Mouse (Mus musculus) hindbrain, embryonic 13.5 days (tissue): ENCODE data around the gene Spr. TPM values are rescaled to one million over a fixed set of nuclear protein-coding genes. Genes with fewer than 3 reads are reported as not detected.
A peak's percentile ranks its signal among the peaks of the same experiment; 100 is the strongest.
"Not testable (repeated sequence)": the region's sequence is repeated elsewhere in the genome, so short reads cannot be mapped to it uniquely, and the experiment has no call there.

Experiments used
- ATAC-seq: fragments of 200-750 bp; cut with Nextera tagmentation; 2 replicates; pipeline ENCODE4 v1.8.0; 2017; ENCODE audit warnings: moderate TSS enrichment; ENCODE audit not compliant: low FRiP score
- H3K27ac ChIP-seq: fragments of 300-500 bp; sonication (generic); 2 replicates; pipeline ENCODE4 v1.5.1; 2015; ENCODE audit warnings: inconsistent platforms, mild to moderate bottlenecking, moderate library complexity
- H3K27me3 ChIP-seq: fragments of 300-500 bp; sonication (generic); 2 replicates; pipeline ENCODE4 v1.6.1; 2015; ENCODE audit warnings: mild to moderate bottlenecking, inconsistent platforms
- H3K36me3 ChIP-seq: fragments of 300-500 bp; sonication (generic); 2 replicates; pipeline ENCODE4 v1.6.1; 2015; ENCODE audit warnings: mild to moderate bottlenecking, inconsistent platforms
- H3K4me1 ChIP-seq: fragments of 300-500 bp; sonication (generic); replicated peaks from 2 replicates; pipeline ENCODE4 v1.6.1; 2015; ENCODE audit warnings: inconsistent platforms
- H3K4me2 ChIP-seq: fragments of 300-500 bp; sonication (generic); 2 replicates; pipeline ENCODE4 v1.6.1; 2015; ENCODE audit warnings: inconsistent platforms, mild to moderate bottlenecking, moderate library complexity
- H3K4me3 ChIP-seq: fragments of 300-500 bp; sonication (generic); 2 replicates; pipeline ENCODE4 v1.5.1; 2015; ENCODE audit warnings: mild to moderate bottlenecking, inconsistent platforms
- H3K9ac ChIP-seq: fragments of 300-500 bp; sonication (generic); 2 replicates; pipeline ENCODE4 v1.6.1; 2015; ENCODE audit warnings: mild to moderate bottlenecking, inconsistent platforms
- H3K9me3 ChIP-seq: fragments of 300-500 bp; sonication (generic); 2 replicates; pipeline ENCODE4 v1.6.1; 2016; ENCODE audit warnings: inconsistent platforms
- WGBS: fragments of 180-500 bp; shearing (Covaris S2); methylation state at CpG from one replicate; pipeline ENCODE4 v1.1.7; 2015; 5-methylcytosine and 5-hydroxymethylcytosine counted together
- polyA plus RNA-seq: library from polyadenylated mRNA; unstranded; fragments of >200 nt; fragmentation: Nextera tagmentation; extraction: Ambion mirVana; gene quantifications from 2 replicates; pipeline ENCODE4 v1.2.1, GENCODE M21; 2015

Spr gene
- polyA plus RNA-seq, 1 experiment from 2014 or later = 23.0 TPM

DNA sequence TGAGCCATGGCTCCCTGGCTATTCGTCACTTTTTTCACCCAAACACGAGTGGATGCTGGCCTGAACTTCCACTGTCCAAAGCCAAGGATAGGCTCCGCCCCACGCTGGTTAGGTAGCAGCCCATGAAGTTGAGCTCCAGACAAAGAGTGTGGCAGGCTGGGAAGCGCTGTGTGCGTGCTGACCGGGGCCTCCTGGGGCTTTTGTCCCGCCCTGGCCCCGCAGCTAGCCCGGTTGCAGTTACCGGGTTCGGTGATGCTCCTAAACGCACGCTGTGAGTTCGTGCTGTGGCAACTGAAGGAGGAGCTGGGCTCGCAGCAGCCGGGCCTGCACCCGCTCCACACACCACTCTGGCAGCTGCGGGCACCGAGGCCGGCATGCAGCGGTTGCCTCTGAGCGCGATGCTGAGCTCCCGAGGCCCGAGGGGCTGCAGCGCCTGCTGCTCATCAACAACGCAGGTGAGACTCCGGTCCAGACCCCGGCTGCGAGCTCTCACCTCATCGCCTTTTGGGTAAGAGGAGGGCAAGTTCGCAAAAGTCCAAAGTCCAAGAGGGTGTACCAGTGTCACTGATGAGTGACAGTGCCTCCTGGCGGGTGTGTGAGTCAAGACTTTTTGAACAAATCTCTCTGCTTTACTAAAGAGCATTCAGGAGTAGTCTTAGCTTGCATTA lies 17.4 kb upstream of the Spr start:
- ATAC-seq = peak; percentile 52
- no peak overlapping the region for H3K27ac ChIP-seq
- H3K36me3 ChIP-seq = no peaks in the 10 kb centered on the region
- 2% methylated on average over 34 of the region's 34 CpGs for WGBS
- H3K4me1 ChIP-seq = peaks cover 10% of the 10 kb centered on the region
- no peaks in the 10 kb centered on the region for H3K9me3 ChIP-seq
- H3K9ac ChIP-seq = peak overlapping the region; percentile 76
- 0 out of 2 replicates have a peak, but pooled peaks cover 6% of the 10 kb centered on the region for H3K27me3 ChIP-seq
- H3K4me2 ChIP-seq = peak overlapping the region; percentile 74
- H3K4me3 ChIP-seq = peak overlapping the region; percentile 44

DNA sequence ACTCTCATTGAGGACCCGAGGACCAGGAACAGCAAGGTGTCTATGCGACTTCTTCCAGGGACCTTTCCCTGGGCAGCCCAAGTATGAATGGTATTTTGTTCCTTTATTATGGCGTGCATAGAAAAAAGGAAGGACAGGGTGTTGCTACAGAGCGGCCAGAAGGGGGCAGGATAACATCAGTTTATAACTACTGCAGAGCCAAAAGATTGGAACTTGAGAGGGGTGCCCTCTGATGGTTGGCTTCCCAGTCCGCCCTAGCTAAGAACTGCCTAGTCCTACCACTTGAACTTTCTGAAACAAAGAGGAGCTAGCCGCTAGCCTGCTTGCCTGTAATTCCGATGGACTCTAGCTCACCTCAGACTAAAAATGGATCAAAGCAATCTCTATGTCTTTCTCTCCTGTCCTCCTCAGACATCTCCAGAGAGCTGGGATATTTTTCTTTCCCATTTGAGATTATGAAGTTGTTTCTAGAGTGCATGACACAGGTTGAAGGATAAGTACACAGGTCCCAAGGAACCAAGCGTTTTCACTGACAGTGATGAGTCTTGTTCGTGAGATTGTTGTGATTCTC lies 16.5 kb upstream of the Spr start:
- no peaks in the 10 kb centered on the region for H3K36me3 ChIP-seq
- WGBS = 9% methylated on average over 9 of the region's 9 CpGs
- ATAC-seq = peak; percentile 51

DNA sequence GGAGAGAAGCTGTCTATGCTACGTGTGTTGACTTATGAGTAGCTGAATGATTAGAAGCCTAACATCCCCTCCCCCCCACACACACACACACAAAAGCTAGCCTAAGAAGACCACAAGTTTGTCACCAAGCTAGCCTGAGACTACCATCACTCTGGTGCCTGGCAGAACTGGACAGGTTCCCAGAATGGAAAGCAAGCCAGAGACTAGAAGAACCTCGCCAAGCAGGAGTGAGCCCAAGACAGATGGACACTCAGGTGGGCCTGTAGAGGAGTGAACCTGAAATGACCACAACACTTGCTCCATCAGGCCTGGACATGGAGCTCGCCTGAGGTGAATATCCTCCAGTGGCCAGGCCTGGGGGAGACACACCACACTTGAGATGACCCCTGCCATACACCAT lies 12.8 kb upstream of the Spr start:
- Histone ChIP-seq H3K4me2 (no peak overlapping the region), H3K36me3 (no peaks in the 10 kb centered on the region), H3K27me3 (0 out of 2 replicates have a peak, but pooled peaks cover 8% of the 10 kb centered on the region), H3K4me3 (no peak overlapping the region), H3K4me1 (peaks cover 9% of the 10 kb centered on the region), H3K27ac (no peak overlapping the region), H3K9me3 (no peaks in the 10 kb centered on the region), H3K9ac (no peak overlapping the region)
- 76% methylated on average over 3 of the region's 3 CpGs for WGBS
- ATAC-seq = no peak

More for the DNA sequence above, 16.5 kb upstream of the Spr start:
- H3K27ac ChIP-seq = no peak overlapping the region
- H3K9ac ChIP-seq = no peak overlapping the region
- H3K4me2 ChIP-seq = no peak overlapping the region
- H3K4me3 ChIP-seq = no peak overlapping the region
- H3K27me3 ChIP-seq = 0 out of 2 replicates have a peak, but pooled peaks cover 6% of the 10 kb centered on the region
- H3K9me3 ChIP-seq = no peaks in the 10 kb centered on the region
- peaks cover 10% of the 10 kb centered on the region for H3K4me1 ChIP-seq

DNA sequence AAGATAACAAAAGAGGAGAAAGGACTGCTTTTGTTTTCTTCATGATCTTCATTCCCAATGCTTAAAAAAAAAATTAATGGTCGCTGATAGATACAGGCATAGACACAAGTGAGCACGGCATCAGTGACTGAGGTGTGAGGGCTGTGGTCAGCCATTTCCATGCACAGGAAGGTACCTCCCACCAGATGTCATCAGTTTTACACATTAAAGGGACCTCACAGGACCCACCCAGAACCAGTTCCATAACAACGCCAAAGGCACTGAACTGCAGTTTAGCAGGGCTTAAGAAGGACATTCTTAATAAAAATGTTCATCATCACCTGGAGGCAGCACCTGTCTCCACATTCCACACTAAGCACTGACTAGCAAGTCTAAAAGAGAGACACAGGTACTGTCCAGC lies 10.1 kb upstream of the Spr start:
- ATAC-seq = no peak

DNA sequence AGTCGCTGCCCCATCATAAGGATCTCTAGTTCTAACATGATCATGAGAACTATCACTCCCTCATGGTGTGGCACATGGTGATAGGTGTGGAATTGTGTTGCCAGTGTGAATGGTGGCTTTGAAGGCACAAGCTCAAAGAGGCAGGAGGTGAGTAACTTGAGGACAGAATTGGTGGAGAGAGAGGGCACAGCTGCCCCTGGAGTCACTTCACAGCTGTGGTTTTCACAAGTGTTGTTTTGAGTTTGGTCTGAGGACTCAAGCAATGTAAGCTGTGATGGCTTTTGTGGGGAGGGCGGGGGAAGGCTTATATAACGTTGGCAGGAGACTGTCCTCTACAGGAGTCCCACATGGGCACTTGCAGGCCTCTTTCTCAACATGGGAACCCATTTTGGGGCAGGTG lies 6.9 kb upstream of the Spr start:
- WGBS = 87% methylated on average over 3 of the region's 3 CpGs
- H3K27ac ChIP-seq = no peak overlapping the region
- no peak overlapping the region for H3K4me3 ChIP-seq

More for the DNA sequence above, 10.1 kb upstream of the Spr start:
- Histone ChIP-seq H3K9ac (no peak overlapping the region), H3K4me2 (no peak overlapping the region), H3K36me3 (no peaks in the 10 kb centered on the region), H3K27me3 (0 out of 2 replicates have a peak, but pooled peaks cover 13% of the 10 kb centered on the region), H3K4me1 (no peaks in the 10 kb centered on the region), H3K9me3 (no peaks in the 10 kb centered on the region), H3K4me3 (no peak overlapping the region), H3K27ac (no peak overlapping the region)
- 62% methylated on average over 3 of the region's 3 CpGs for WGBS

GRCm38 (mm10) chr6:85141013-85141412 lies 3.4 kb upstream of the Spr start:
- not testable (repeated sequence) for H3K4me2 ChIP-seq, H3K27me3 ChIP-seq, H3K4me3 ChIP-seq, H3K27ac ChIP-seq, H3K9ac ChIP-seq, ATAC-seq, H3K36me3 ChIP-seq, H3K9me3 ChIP-seq
- 10% methylated on average over 7 of the region's 7 CpGs for WGBS
- peaks cover 11% of the 10 kb centered on the region for H3K4me1 ChIP-seq

More for the DNA sequence above, 6.9 kb upstream of the Spr start:
- no peaks in the 10 kb centered on the region for H3K4me1 ChIP-seq
- no peak overlapping the region for H3K4me2 ChIP-seq
- H3K9me3 ChIP-seq = no peaks in the 10 kb centered on the region
- 0 out of 2 replicates have a peak, but pooled peaks cover 9% of the 10 kb centered on the region for H3K27me3 ChIP-seq
- H3K9ac ChIP-seq = no peak overlapping the region
- ATAC-seq = no peak
- no peaks in the 10 kb centered on the region for H3K36me3 ChIP-seq

DNA sequence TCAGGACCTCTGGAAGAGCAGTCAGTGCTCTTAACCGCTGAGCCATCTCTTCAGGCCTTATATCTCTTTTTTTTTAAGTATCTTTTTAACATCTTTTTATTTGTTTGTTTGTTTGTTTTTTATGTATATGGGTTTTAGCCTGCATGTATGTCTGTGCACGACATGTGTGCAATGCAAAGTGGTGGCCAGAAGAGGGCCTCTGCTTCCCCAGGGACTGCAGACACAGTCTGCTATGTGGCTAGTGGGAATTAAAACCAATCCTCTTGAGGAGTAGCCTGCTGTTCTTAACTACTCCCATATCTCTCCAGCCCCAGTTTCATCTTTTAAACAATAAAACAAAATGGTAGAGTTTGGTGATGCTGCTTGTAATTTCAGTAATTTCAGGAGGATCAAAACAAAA lies 2.0 kb upstream of the Spr start:
- Histone ChIP-seq H3K4me1 (peaks cover 11% of the 10 kb centered on the region), H3K4me3 (no peak overlapping the region), H3K9ac (no peak overlapping the region), H3K4me2 (no peak overlapping the region), H3K27me3 (0 out of 2 replicates have a peak, but pooled peaks cover 6% of the 10 kb centered on the region), H3K36me3 (no peaks in the 10 kb centered on the region), H3K9me3 (no peaks in the 10 kb centered on the region), H3K27ac (no peak overlapping the region)
- WGBS = 93% methylated on average over 2 of the region's 2 CpGs
- no peak for ATAC-seq

GRCm38 (mm10) chr6:85136784-85137183 lies 782 bp downstream of the Spr start:
- WGBS = 69% methylated on average over 7 of the region's 7 CpGs
- ATAC-seq = peak; percentile 18; the same call in 1 of the 2 replicates

GRCm38 (mm10) chr6:85132794-85133193 lies 4.8 kb downstream of the Spr start:
- H3K4me3 ChIP-seq, H3K4me2 ChIP-seq, ATAC-seq, H3K9ac ChIP-seq, H3K4me1 ChIP-seq, H3K36me3 ChIP-seq, H3K9me3 ChIP-seq, H3K27me3 ChIP-seq, H3K27ac ChIP-seq: not testable (repeated sequence)
- WGBS = 37% methylated on average over 3 of the region's 3 CpGs

More at GRCm38 (mm10) chr6:85136784-85137183, 782 bp downstream of the Spr start:
- not testable (repeated sequence) for H3K27ac ChIP-seq, H3K27me3 ChIP-seq, H3K36me3 ChIP-seq, H3K9me3 ChIP-seq
- Histone ChIP-seq H3K4me2 (peak overlapping the region; percentile 71), H3K9ac (peak overlapping the region; percentile 84; the same call in 1 of the 2 replicates), H3K4me3 (peak overlapping the region; percentile 74), H3K4me1 (peaks cover 11% of the 10 kb centered on the region)

GRCm38 (mm10) chr6:85132237-85132636 lies 5.3 kb downstream of the Spr start:
- 91% methylated on average over 3 of the region's 3 CpGs for WGBS
- not testable (repeated sequence) for H3K4me1 ChIP-seq, H3K9ac ChIP-seq, H3K9me3 ChIP-seq, H3K36me3 ChIP-seq, H3K4me3 ChIP-seq, H3K27ac ChIP-seq, H3K27me3 ChIP-seq, H3K4me2 ChIP-seq
- 0 out of 2 replicates have a peak, but pooled peaks have one; percentile 5 for ATAC-seq

DNA sequence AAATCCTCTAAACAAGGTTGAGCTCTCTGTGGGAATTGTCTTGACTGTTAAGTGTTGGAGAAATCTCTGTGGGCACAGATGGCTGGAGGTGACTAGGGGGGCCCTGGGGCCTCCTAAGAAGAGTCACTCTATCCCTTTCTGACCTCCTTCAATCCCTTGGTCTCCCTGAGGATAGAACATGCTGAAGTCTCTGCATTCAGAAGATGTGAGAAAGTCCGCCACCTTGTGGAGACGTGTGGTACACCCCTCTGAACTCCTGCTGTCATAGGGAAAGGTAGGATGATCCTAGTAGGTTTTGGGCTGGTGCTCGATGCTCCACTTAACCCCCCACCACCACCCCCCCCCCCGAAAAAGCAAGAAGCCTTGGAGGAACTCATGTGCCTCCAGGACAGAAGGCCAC lies 5.9 kb downstream of the Spr start:
- no peak overlapping the region for H3K4me3 ChIP-seq
- no peak overlapping the region for H3K4me2 ChIP-seq
- no peak overlapping the region for H3K9ac ChIP-seq
- no peaks in the 10 kb centered on the region for H3K9me3 ChIP-seq
- WGBS = 1% methylated on average over 4 of the region's 4 CpGs
- H3K36me3 ChIP-seq = 0 out of 2 replicates have a peak, but pooled peaks cover 3% of the 10 kb centered on the region
- peaks cover 2% of the 10 kb centered on the region for H3K4me1 ChIP-seq
- peaks cover 10% of the 10 kb centered on the region for H3K27me3 ChIP-seq
- peak; percentile 43; the same call in 1 of the 2 replicates for ATAC-seq
- H3K27ac ChIP-seq = no peak overlapping the region

- ATAC-seq, H3K36me3 ChIP-seq, H3K9me3 ChIP-seq, H3K9ac ChIP-seq, H3K4me2 ChIP-seq, H3K4me1 ChIP-seq, H3K27ac ChIP-seq, H3K4me3 ChIP-seq, H3K27me3 ChIP-seq: not testable (repeated sequence)
- 46% methylated on average over 11 of the region's 11 CpGs for WGBS
Measured at GRCm38 (mm10) chr6:85117545-85118511, 19.7 kb downstream of the Spr start.
